Mouse (Mus musculus): ENCODE results near the gene Atxn2.

DNA sequence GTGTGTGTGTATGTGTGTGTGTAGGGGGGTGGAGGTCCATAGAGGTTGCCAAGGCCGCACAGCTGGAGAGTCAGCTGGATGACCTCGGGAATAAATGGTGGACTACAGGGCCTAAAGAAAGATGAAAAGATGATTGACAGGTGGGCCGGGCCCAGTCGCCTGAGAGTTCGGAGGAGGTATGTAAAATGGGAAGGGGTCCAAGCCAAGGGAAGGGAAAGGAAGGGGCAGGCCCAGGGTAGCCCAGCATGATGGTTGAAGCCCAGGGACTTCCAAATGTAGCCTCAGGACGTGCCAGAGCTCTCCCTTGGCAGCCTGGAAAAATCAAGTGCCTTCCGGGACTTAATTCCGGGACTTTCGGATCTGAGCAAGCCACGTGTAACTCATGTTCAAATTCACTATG is 143.6 kb downstream of the Atxn2 start:
- no peak for TF ChIP-seq CTCF (IDR thresholded peaks at IDR 0.05; ENCODE audit: insufficient read depth, low read depth, low read length)
- no peak for TF ChIP-seq POLR2A (IDR thresholded peaks at IDR 0.05; ENCODE audit: insufficient read depth, low read depth, low read length)
